Mouse (Mus musculus): ENCODE measurements around the gene Chrm4. TPM values are rescaled to one million over a fixed set of nuclear protein-coding genes. Genes with fewer than 3 reads are reported as not detected.
A peak's percentile ranks its signal among the peaks of the same experiment; 100 is the strongest.

Chrm4 gene
- polyA plus RNA-seq, 1 experiment, result 0.97 TPM

- Histone ChIP-seq H3K36me3 (ENCODE audit: control insufficient read depth, insufficient read depth, low read length, poor library complexity, severe bottlenecking) (no peaks in the 10 kb centered on the region), H3K4me3 (ENCODE audit: low read depth, low read length) (no peak overlapping the region), H3K9ac (ENCODE audit: low read depth, poor library complexity, severe bottlenecking) (peak overlapping the region; percentile 26; the same call in 1 of the 2 replicates), H3K9me3 (replicated peaks; ENCODE audit: control insufficient read depth, insufficient read depth, low read length, poor library complexity, severe bottlenecking) (no peaks in the 10 kb centered on the region), H3K27ac (ENCODE audit: insufficient read depth, low read length) (no peak overlapping the region), H3K27me3 (ENCODE audit: control insufficient read depth, insufficient read depth, low read length, poor library complexity, severe bottlenecking) (no peaks in the 10 kb centered on the region), H3K4me1 (ENCODE audit: control insufficient read depth, insufficient read depth, low read length) (peaks cover 5% of the 10 kb centered on the region)
- no peak for TF ChIP-seq EP300 (IDR thresholded peaks at IDR 0.05; ENCODE audit: insufficient read depth, low read depth, low read length)
- TF ChIP-seq POLR2A (IDR thresholded peaks at IDR 0.05; ENCODE audit: insufficient read depth, low read length), result no peak
- no peak for TF ChIP-seq CTCF (IDR thresholded peaks at IDR 0.05; ENCODE audit: low read depth, low read length)
Observed at GRCm38 (mm10) chr2:91949411-91950274, 22.6 kb downstream of the Chrm4 start.

GRCm38 (mm10) chr2:91950275-91951085 is 23.4 kb downstream of the Chrm4 start:
- no peak overlapping the region for H3K4me3 ChIP-seq (ENCODE audit: low read depth, low read length)
- H3K27me3 ChIP-seq (ENCODE audit: control insufficient read depth, insufficient read depth, low read length, poor library complexity, severe bottlenecking), result no peaks in the 10 kb centered on the region
- H3K9ac ChIP-seq (ENCODE audit: low read depth, poor library complexity, severe bottlenecking), result peak overlapping the region; percentile 26; the same call in 1 of the 2 replicates
- H3K4me1 ChIP-seq (ENCODE audit: control insufficient read depth, insufficient read depth, low read length), result peaks cover 5% of the 10 kb centered on the region
- H3K36me3 ChIP-seq (ENCODE audit: control insufficient read depth, insufficient read depth, low read length, poor library complexity, severe bottlenecking), result no peaks in the 10 kb centered on the region
- no peak for TF ChIP-seq POLR2A (IDR thresholded peaks at IDR 0.05; ENCODE audit: insufficient read depth, low read length)
- TF ChIP-seq CTCF (IDR thresholded peaks at IDR 0.05; ENCODE audit: low read depth, low read length), result no peak
- TF ChIP-seq EP300 (IDR thresholded peaks at IDR 0.05; ENCODE audit: insufficient read depth, low read depth, low read length), result no peak
- no peak overlapping the region for H3K27ac ChIP-seq (ENCODE audit: insufficient read depth, low read length)
- H3K9me3 ChIP-seq (replicated peaks; ENCODE audit: control insufficient read depth, insufficient read depth, low read length, poor library complexity, severe bottlenecking), result no peaks in the 10 kb centered on the region

DNA sequence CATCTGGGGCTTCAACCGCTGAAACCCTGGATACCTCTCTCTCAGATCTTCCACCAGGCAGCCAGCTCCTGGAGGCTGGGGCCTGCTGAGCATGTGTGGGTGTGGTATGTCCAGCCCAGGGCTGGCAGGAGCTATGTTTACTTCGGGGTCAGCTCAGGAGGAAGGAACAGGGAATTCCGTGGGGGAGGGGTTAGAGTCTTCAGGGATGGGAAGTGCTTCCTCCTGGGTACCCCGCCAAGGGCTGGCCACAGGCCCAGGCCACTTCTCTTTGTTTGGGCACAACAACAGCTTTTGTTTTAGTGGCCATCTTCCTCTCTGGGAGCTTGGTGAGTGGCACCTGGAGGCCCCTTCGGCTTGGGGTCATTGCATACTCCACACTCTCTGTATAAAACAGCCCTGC is 26.8 kb downstream of the Chrm4 start:
- TF ChIP-seq CTCF (IDR thresholded peaks at IDR 0.05; ENCODE audit: low read depth, low read length) (no peak), EP300 (IDR thresholded peaks at IDR 0.05; ENCODE audit: insufficient read depth, low read depth, low read length) (no peak), POLR2A (IDR thresholded peaks at IDR 0.05; ENCODE audit: insufficient read depth, low read length) (no peak)
- H3K36me3 ChIP-seq (ENCODE audit: control insufficient read depth, insufficient read depth, low read length, poor library complexity, severe bottlenecking), result no peaks in the 10 kb centered on the region
- no peak overlapping the region for H3K27ac ChIP-seq (ENCODE audit: insufficient read depth, low read length)
- H3K4me1 ChIP-seq (ENCODE audit: control insufficient read depth, insufficient read depth, low read length), result peaks cover 8% of the 10 kb centered on the region
- no peak overlapping the region for H3K9ac ChIP-seq (ENCODE audit: low read depth, poor library complexity, severe bottlenecking)
- H3K27me3 ChIP-seq (ENCODE audit: control insufficient read depth, insufficient read depth, low read length, poor library complexity, severe bottlenecking), result no peaks in the 10 kb centered on the region
- H3K9me3 ChIP-seq (replicated peaks; ENCODE audit: control insufficient read depth, insufficient read depth, low read length, poor library complexity, severe bottlenecking), result no peaks in the 10 kb centered on the region
- H3K4me3 ChIP-seq (ENCODE audit: low read depth, low read length), result no peak overlapping the region

DNA sequence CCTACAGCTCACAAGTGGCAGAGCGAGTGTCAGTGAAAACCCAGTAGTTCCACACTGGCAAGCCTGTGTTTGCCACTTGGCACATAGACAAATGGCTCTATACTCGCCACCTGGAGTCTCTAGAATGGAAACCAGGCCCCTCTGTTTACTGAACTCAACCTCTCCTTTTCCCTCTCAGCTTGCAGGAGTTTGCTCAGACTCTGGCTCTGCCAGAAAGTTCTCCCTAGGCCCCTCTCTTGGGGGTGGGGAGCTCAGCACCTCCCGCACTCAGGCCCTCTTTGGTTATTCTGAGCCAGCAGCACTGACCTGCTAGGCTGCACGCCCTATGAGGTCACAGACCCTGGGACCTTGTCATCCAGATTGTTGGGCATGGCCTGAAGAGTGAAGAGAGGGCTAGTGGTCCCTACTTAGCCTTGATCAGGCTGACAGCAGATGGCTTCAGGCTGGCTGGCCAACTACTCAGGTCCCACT is 28.1 kb downstream of the Chrm4 start:
- no peak overlapping the region for H3K27ac ChIP-seq (ENCODE audit: insufficient read depth, low read length)
- H3K4me1 ChIP-seq (ENCODE audit: control insufficient read depth, insufficient read depth, low read length), result peaks cover 12% of the 10 kb centered on the region
- TF ChIP-seq POLR2A (IDR thresholded peaks at IDR 0.05; ENCODE audit: insufficient read depth, low read length), result no peak
- TF ChIP-seq EP300 (IDR thresholded peaks at IDR 0.05; ENCODE audit: insufficient read depth, low read depth, low read length), result no peak
- TF ChIP-seq CTCF (IDR thresholded peaks at IDR 0.05; ENCODE audit: low read depth, low read length), result no peak

DNA sequence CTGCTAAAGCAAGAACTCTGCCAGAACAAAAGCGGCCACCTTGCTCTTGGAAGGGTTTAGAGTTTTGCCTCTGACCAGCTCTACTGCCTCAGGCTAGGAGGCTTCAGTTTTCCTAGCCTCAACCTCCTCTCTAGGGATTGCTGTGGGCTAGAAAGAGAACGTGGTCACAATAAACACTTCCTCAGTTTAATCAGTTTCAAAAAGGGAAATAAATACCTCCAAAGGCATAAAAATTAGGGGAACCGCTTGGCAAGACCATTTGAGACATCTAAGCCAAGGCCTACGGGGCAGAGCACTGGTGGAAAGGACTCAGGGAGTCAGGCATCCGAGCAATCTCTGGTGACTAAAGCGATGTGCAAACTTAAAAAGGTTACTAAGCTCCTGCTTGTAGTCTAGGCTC is 28.8 kb downstream of the Chrm4 start:
- TF ChIP-seq EP300 (IDR thresholded peaks at IDR 0.05; ENCODE audit: insufficient read depth, low read depth, low read length) (no peak), POLR2A (IDR thresholded peaks at IDR 0.05; ENCODE audit: insufficient read depth, low read length) (no peak), CTCF (IDR thresholded peaks at IDR 0.05; ENCODE audit: low read depth, low read length) (no peak)
- no peaks in the 10 kb centered on the region for H3K36me3 ChIP-seq (ENCODE audit: control insufficient read depth, insufficient read depth, low read length, poor library complexity, severe bottlenecking)
- H3K9ac ChIP-seq (ENCODE audit: low read depth, poor library complexity, severe bottlenecking), result no peak overlapping the region
- no peaks in the 10 kb centered on the region for H3K27me3 ChIP-seq (ENCODE audit: control insufficient read depth, insufficient read depth, low read length, poor library complexity, severe bottlenecking)
- H3K9me3 ChIP-seq (replicated peaks; ENCODE audit: control insufficient read depth, insufficient read depth, low read length, poor library complexity, severe bottlenecking), result no peaks in the 10 kb centered on the region
- H3K4me3 ChIP-seq (ENCODE audit: low read depth, low read length), result no peak overlapping the region
- H3K4me1 ChIP-seq (ENCODE audit: control insufficient read depth, insufficient read depth, low read length), result peaks cover 12% of the 10 kb centered on the region
- H3K27ac ChIP-seq (ENCODE audit: insufficient read depth, low read length), result no peak overlapping the region

More for the DNA sequence above, 28.1 kb downstream of the Chrm4 start:
- H3K9me3 ChIP-seq (replicated peaks; ENCODE audit: control insufficient read depth, insufficient read depth, low read length, poor library complexity, severe bottlenecking), result no peaks in the 10 kb centered on the region
- H3K9ac ChIP-seq (ENCODE audit: low read depth, poor library complexity, severe bottlenecking), result no peak overlapping the region
- H3K27me3 ChIP-seq (ENCODE audit: control insufficient read depth, insufficient read depth, low read length, poor library complexity, severe bottlenecking), result no peaks in the 10 kb centered on the region
- no peaks in the 10 kb centered on the region for H3K36me3 ChIP-seq (ENCODE audit: control insufficient read depth, insufficient read depth, low read length, poor library complexity, severe bottlenecking)
- H3K4me3 ChIP-seq (ENCODE audit: low read depth, low read length), result no peak overlapping the region
